Mouse (Mus musculus): ENCODE data around the gene Praf2. TPM values are rescaled to one million over a fixed set of nuclear protein-coding genes. Genes with fewer than 3 reads are reported as not detected.

Gene Praf2
- polyA plus RNA-seq, 1 experiment from 2014 or later: 85.4 TPM

- no peak overlapping the region for H3K27ac ChIP-seq (replicated peaks; ENCODE audit: low read depth, low read length)
- peak; percentile 63 for DNase-seq (ENCODE audit: low spot score)
- no peaks in the 10 kb centered on the region for H3K9me3 ChIP-seq (replicated peaks; ENCODE audit: control insufficient read depth, low read length)
- no peaks in the 10 kb centered on the region for H3K27me3 ChIP-seq (ENCODE audit: control insufficient read depth, insufficient read depth, low read length)
- H3K4me2 ChIP-seq (ENCODE audit: low read depth, low read length): no peak overlapping the region
- H3K4me1 ChIP-seq (ENCODE audit: control insufficient read depth, insufficient read depth, low read length): no peaks in the 10 kb centered on the region
- no peak overlapping the region for H3K9ac ChIP-seq (replicated peaks; ENCODE audit: low read length)
- 48% methylated on average over 8 of the region's 8 CpGs for WGBS
- no peak overlapping the region for H3K4me3 ChIP-seq (ENCODE audit: low read depth, low read length)
- H3K36me3 ChIP-seq (replicated peaks; ENCODE audit: control insufficient read depth, insufficient read depth, low read depth, low read length): no peaks in the 10 kb centered on the region
- peak; percentile 83; the same call in 1 of the 2 replicates for ATAC-seq (replicated peaks; ENCODE audit: insufficient number of reproducible peaks, low FRiP score, low TSS enrichment, low read depth)
These were observed 48.3 kb downstream of the Praf2 start for GRCm38 (mm10) chrX:7776329-7777082.

- H3K36me3 ChIP-seq (replicated peaks; ENCODE audit: control insufficient read depth, insufficient read depth, low read depth, low read length): no peaks in the 10 kb centered on the region
- ATAC-seq (replicated peaks; ENCODE audit: insufficient number of reproducible peaks, low FRiP score, low TSS enrichment, low read depth): no peak
- H3K27ac ChIP-seq (replicated peaks; ENCODE audit: low read depth, low read length): no peak overlapping the region
- H3K4me3 ChIP-seq (ENCODE audit: low read depth, low read length): no peak overlapping the region
- no peak for DNase-seq (ENCODE audit: low spot score)
- H3K4me1 ChIP-seq (ENCODE audit: control insufficient read depth, insufficient read depth, low read length): no peaks in the 10 kb centered on the region
- H3K4me2 ChIP-seq (ENCODE audit: low read depth, low read length): no peak overlapping the region
- no peaks in the 10 kb centered on the region for H3K9me3 ChIP-seq (replicated peaks; ENCODE audit: control insufficient read depth, low read length)
- no peak overlapping the region for H3K9ac ChIP-seq (replicated peaks; ENCODE audit: low read length)
- no peaks in the 10 kb centered on the region for H3K27me3 ChIP-seq (ENCODE audit: control insufficient read depth, insufficient read depth, low read length)
- 75% methylated on average over 7 of the region's 7 CpGs for WGBS
These were observed 50.4 kb downstream of the Praf2 start for GRCm38 (mm10) chrX:7778450-7779244.

- H3K4me1 ChIP-seq (ENCODE audit: control insufficient read depth, insufficient read depth, low read length): no peaks in the 10 kb centered on the region
- no peak overlapping the region for H3K4me3 ChIP-seq (ENCODE audit: low read depth, low read length)
- no peak for ATAC-seq (replicated peaks; ENCODE audit: insufficient number of reproducible peaks, low FRiP score, low TSS enrichment, low read depth)
- no peak overlapping the region for H3K9ac ChIP-seq (replicated peaks; ENCODE audit: low read length)
- no peak overlapping the region for H3K27ac ChIP-seq (replicated peaks; ENCODE audit: low read depth, low read length)
- no peak overlapping the region for H3K4me2 ChIP-seq (ENCODE audit: low read depth, low read length)
- WGBS: 13% methylated on average over 3 of the region's 3 CpGs
- DNase-seq (ENCODE audit: low spot score): no peak
- no peaks in the 10 kb centered on the region for H3K36me3 ChIP-seq (replicated peaks; ENCODE audit: control insufficient read depth, insufficient read depth, low read depth, low read length)
- no peaks in the 10 kb centered on the region for H3K27me3 ChIP-seq (ENCODE audit: control insufficient read depth, insufficient read depth, low read length)
- H3K9me3 ChIP-seq (replicated peaks; ENCODE audit: control insufficient read depth, low read length): no peaks in the 10 kb centered on the region
These were observed 51.1 kb downstream of the Praf2 start for GRCm38 (mm10) chrX:7779294-7779693.

Other genes starting within 250 kb of the Praf2 start
- gene Foxp3, start 154.8 kb upstream of the Praf2 start, polyA plus RNA-seq (2014; fragmentation: Nextera tagmentation; extraction: Ambion mirVana): 0.07 TPM in 1 of 2 replicates, not detected in the other
- gene Ppp1r3f, start 154.2 kb upstream of the Praf2 start, polyA plus RNA-seq (2014; fragmentation: Nextera tagmentation; extraction: Ambion mirVana): 1.2 and 1.3 TPM in 2 replicates
- gene Ccdc22, start 122.9 kb upstream of the Praf2 start, polyA plus RNA-seq (2014; fragmentation: Nextera tagmentation; extraction: Ambion mirVana): 26.9 TPM in 2 replicates
- not detected in 2 replicates for gene Cacna1f, start 121.4 kb upstream of the Praf2 start, polyA plus RNA-seq (2014; fragmentation: Nextera tagmentation; extraction: Ambion mirVana)
- gene Syp, start 90.0 kb upstream of the Praf2 start, polyA plus RNA-seq (2014; fragmentation: Nextera tagmentation; extraction: Ambion mirVana): 5.3 and 5.8 TPM in 2 replicates
- gene Prickle3, start 71.2 kb upstream of the Praf2 start, polyA plus RNA-seq (2014; fragmentation: Nextera tagmentation; extraction: Ambion mirVana): 2.6 and 2.9 TPM in 2 replicates
- gene Plp2, start 57.0 kb upstream of the Praf2 start, polyA plus RNA-seq (2014; fragmentation: Nextera tagmentation; extraction: Ambion mirVana): 56.3 TPM in 2 replicates
- gene Magix, start 47.2 kb upstream of the Praf2 start, polyA plus RNA-seq (2014; fragmentation: Nextera tagmentation; extraction: Ambion mirVana): 0.10 and 0.15 TPM in 2 replicates
- gene Gpkow, start 31.3 kb upstream of the Praf2 start, polyA plus RNA-seq (2014; fragmentation: Nextera tagmentation; extraction: Ambion mirVana): 42.2 and 44.2 TPM in 2 replicates
- gene Wdr45, start 14.1 kb upstream of the Praf2 start, polyA plus RNA-seq (2014; fragmentation: Nextera tagmentation; extraction: Ambion mirVana): 17.3 and 22.6 TPM in 2 replicates
- gene Gm45208, start 6.2 kb upstream of the Praf2 start, polyA plus RNA-seq (2014; fragmentation: Nextera tagmentation; extraction: Ambion mirVana): not detected in 2 replicates
- 14.5 and 20.2 TPM in 2 replicates for gene Ccdc120, start 22.5 kb downstream of the Praf2 start, polyA plus RNA-seq (2014; fragmentation: Nextera tagmentation; extraction: Ambion mirVana)
- 16.2 and 16.5 TPM in 2 replicates for gene Tfe3, start 34.1 kb downstream of the Praf2 start, polyA plus RNA-seq (2014; fragmentation: Nextera tagmentation; extraction: Ambion mirVana)
- 35.6 and 35.9 TPM in 2 replicates for gene Gripap1, start 61.3 kb downstream of the Praf2 start, polyA plus RNA-seq (2014; fragmentation: Nextera tagmentation; extraction: Ambion mirVana)
- gene Kcnd1, start 93.8 kb downstream of the Praf2 start, polyA plus RNA-seq (2014; fragmentation: Nextera tagmentation; extraction: Ambion mirVana): 0.86 and 1.2 TPM in 2 replicates
- 36.4 and 37.1 TPM in 2 replicates for gene Otud5, start 112.9 kb downstream of the Praf2 start, polyA plus RNA-seq (2014; fragmentation: Nextera tagmentation; extraction: Ambion mirVana)
- 4.9 and 6.4 TPM in 2 replicates for gene Pim2, start 149.8 kb downstream of the Praf2 start, polyA plus RNA-seq (2014; fragmentation: Nextera tagmentation; extraction: Ambion mirVana)
- 6.8 and 12.1 TPM in 2 replicates for gene Slc35a2, start 155.6 kb downstream of the Praf2 start, polyA plus RNA-seq (2014; fragmentation: Nextera tagmentation; extraction: Ambion mirVana)
- gene Pqbp1, start 170.8 kb downstream of the Praf2 start, polyA plus RNA-seq (2014; fragmentation: Nextera tagmentation; extraction: Ambion mirVana): 146 and 149 TPM in 2 replicates
- gene Timm17b, start 170.9 kb downstream of the Praf2 start, polyA plus RNA-seq (2014; fragmentation: Nextera tagmentation; extraction: Ambion mirVana): 162 and 172 TPM in 2 replicates
- gene Gm10491, start 179.4 kb downstream of the Praf2 start, polyA plus RNA-seq (2014; fragmentation: Nextera tagmentation; extraction: Ambion mirVana): not detected in 2 replicates
- not detected in 2 replicates for gene Gm10490, start 181.1 kb downstream of the Praf2 start, polyA plus RNA-seq (2014; fragmentation: Nextera tagmentation; extraction: Ambion mirVana)
- gene Pcsk1n, start 191.4 kb downstream of the Praf2 start, polyA plus RNA-seq (2014; fragmentation: Nextera tagmentation; extraction: Ambion mirVana): 4.9 and 5.3 TPM in 2 replicates
- not detected in 2 replicates for gene Eras, start 200.2 kb downstream of the Praf2 start, polyA plus RNA-seq (2014; fragmentation: Nextera tagmentation; extraction: Ambion mirVana)
- 38.0 and 43.9 TPM in 2 replicates for gene Hdac6, start 219.4 kb downstream of the Praf2 start, polyA plus RNA-seq (2014; fragmentation: Nextera tagmentation; extraction: Ambion mirVana)
- gene Gata1, start 249.6 kb downstream of the Praf2 start, polyA plus RNA-seq (2014; fragmentation: Nextera tagmentation; extraction: Ambion mirVana): 4.0 and 5.0 TPM in 2 replicates

Data from embryonic facial prominence, embryonic 11.5 days (tissue).